Mouse (Mus musculus): ENCODE measurements around the gene Xirp2.

- TF ChIP-seq CTCF (conservative IDR thresholded peaks at IDR 0.05 in 1 of 2, IDR thresholded peaks at IDR 0.05 in 1 of 2; ENCODE audit: low read depth in 2 of 2, low read length in 2 of 2) = no peak
- TF ChIP-seq KAT2A (IDR thresholded peaks at IDR 0.05; ENCODE audit: insufficient replicate concordance, low read length) = no peak
Observed at GRCm38 (mm10) chr2:67438309-67438708, 7.5 kb upstream of the Xirp2 start.
